Mouse (Mus musculus) kidney, postnatal 14 days (tissue): ENCODE data around the gene Brinp2.

ENCODE experiments used
- DNase-seq: peaks from one replicate; pipeline ENCODE4 v3.0.0; 2022; ENCODE audit warnings: mixed read lengths

Gene Brinp2

DNA sequence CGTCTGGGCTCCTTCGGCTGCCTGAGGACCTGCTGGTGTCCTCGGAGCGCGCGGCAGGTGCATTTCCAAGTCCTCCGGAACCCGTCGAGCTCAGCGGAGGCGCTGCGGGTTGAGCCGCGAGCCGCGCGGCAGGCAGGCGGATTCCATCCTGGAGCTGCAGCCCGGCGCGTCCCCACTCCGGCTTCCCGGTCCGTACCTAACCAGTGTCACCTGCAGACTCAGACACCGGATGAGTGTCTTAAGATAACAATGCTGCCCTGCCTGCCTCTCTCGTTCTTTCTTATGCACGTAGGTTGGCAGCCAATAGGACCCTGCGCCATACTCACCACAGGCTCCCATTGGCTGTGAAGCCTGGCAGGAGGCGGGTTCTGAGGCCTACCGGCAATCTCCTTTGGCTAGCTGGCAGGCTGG, at the start of gene Brinp2:
Gene Brinp2 (minus strand): TSS at position 276 of the 411 bp plus-strand sequence.
- peak; percentile 86 for DNase-seq

DNA sequence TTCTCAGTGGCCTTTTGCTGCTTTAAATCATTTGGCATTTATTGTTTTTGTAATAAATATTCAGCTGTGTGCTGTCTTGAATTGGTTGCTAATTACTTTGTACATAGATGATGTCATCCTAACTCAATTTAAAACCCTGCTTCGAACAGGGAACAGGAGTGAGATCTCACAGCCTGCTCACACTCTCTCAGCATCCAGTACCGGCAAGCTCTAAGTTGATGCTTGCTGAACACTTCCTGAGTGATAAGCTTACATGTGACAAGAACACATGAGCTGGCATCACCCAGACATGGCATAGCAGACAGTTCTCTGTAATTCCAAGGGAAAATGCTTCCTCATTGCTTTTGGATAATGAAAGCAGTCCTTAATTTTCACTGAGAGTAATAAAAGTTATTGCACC, 44.8 kb upstream of the Brinp2 start:
- DNase-seq: no peak

DNA sequence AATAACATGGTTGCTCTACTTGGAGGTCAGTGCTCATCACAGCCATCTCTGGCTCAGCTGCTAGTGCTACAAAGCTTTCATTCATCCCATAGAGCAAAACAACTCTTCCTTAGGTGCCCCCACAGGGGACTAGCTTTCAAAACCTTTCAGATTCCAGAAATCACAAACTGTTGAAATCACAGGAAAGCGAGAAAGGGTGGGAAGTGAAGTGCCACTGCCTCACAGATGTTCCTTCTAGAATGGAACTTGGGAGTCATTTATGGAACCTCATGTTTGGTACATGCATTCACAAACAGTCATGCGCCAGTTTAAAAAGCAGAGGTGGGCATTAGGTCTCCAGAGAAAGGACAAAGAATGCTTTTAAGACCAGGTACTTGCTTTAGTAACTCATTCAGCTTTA, 40.9 kb upstream of the Brinp2 start:
- no peak for DNase-seq

DNA sequence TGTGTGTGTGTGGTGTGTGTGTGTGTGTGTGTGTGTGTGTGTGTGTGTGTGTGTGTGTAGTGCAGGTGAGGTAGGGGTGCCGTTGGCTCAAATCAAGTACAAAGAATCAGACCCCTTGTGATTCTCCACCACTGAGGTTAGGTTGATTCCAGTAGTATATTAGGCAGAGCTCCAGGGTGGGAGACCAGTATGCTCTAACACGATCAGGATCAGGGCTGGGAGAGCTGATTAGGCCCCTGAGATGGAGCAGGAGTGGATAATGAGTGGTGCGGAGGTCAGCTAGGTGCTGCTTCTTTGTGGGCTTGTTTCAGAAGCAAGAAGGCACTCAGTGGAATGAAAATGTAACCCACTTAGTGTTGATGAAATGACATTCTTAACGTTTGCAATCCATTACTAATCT, 34.6 kb upstream of the Brinp2 start:
- DNase-seq: no peak

DNA sequence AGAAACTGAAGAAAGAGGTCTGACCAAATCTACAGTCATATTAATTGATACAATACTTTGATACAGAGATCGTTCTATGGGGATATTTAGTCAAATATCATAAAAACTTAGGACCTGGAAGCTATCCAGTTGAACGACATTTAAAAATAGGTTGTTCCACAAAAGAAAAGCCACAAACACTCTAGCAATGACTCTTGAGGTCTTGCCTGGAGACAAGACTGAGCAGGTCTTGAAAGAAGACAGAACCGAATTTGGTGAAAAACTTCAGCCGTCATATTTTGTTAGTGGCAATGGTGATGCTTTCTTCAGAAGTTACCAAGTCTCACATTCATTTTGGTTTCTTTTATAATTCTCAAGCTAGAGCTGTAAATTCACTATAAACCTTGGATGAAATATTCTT, 32.9 kb upstream of the Brinp2 start:
- no peak for DNase-seq

DNA sequence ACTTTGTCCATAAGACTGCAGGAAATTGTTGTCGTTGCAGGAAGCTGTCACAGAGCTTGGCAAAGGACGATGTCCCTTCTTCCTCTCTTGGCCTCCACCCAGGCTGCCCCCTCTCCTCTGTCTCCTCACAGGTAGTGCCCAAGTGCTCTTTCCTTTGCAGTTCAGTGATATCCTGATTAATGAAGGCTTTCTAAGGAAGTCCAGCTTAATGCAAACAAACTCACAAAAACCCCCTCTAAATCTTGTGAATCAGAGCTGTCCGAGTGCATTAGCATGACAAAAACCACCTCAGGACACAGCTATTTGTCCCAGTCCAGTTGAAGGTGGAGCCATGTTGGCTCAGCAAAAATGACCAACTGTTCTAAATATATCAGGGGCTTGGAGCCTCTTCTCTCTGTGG, 30.7 kb upstream of the Brinp2 start:
- DNase-seq: peak; percentile 19

DNA sequence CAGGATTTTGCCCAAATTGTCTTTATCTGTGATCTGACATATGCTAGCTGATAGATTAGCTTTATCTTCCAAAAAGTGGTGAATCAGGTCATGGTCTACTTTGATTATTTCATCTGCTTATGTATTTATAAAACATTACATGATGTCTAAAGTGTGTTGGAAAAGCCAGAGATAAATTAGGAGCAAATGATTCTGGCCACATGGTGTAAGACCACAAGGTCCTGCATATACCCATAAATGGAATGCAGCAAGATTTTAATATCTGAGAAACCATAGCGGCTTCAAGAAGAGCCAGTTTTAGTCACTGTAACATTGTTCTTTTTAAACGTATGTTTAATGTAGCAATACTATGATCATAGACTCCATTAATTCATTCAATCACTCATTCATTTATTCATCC, 29.2 kb upstream of the Brinp2 start:
- no peak for DNase-seq

DNA sequence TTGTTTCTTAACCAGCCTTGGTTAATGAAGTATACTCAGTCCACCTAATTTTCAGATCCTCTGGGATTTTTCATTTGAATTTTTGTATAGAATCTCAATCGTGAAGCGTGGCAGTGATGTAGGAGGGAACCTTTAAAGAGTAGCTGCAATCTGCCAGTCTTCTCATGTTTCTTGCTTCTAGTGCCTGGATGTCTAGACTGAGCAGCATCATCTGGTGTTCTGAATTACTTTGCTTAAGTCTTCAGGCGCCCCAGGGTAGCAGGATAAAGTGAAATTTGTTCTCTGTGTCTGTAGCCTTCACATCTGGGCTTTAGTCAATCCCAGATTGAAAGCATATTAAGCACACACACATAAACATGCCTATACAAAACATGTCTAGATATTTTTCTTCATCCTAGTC, 27.1 kb upstream of the Brinp2 start:
- no peak for DNase-seq

DNA sequence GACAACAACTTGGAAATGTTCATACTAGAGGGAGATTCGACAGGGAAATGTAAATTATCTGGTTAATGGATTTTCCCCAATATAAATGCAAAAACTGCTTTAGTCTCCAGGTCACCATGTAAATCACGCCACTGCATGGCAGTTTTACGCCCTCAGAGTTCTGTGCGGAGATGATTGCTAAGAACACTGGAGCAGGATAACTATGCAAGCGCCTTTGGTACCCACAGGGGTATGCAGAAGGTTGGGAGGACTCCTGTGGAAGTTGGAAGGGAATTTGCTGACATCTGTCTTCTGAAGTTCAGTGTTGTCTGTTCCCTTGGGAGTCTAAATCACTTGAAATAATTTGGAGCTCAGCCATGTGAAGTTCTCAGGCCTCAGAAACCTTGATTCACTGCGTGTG, 26.2 kb upstream of the Brinp2 start:
- DNase-seq: no peak

DNA sequence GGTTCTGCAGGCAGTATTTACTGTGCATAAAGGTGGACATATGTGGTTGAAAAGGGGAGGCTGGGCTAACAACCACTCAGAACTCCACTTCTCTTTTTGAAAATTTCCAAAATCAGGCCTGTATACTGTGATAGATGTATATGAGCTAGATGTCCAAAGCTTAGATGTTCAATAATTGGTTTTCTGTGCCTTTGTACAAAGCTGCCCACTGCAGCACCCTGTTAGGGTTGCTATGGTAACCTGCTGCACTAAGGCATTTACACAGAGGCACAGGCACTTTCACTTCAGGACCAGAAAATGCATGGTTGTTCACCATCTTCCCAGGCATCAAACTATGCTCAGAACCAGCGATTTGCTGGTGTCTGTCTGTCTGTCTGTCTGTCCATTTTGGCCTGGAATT, 8.3 kb upstream of the Brinp2 start:
- no peak for DNase-seq

DNA sequence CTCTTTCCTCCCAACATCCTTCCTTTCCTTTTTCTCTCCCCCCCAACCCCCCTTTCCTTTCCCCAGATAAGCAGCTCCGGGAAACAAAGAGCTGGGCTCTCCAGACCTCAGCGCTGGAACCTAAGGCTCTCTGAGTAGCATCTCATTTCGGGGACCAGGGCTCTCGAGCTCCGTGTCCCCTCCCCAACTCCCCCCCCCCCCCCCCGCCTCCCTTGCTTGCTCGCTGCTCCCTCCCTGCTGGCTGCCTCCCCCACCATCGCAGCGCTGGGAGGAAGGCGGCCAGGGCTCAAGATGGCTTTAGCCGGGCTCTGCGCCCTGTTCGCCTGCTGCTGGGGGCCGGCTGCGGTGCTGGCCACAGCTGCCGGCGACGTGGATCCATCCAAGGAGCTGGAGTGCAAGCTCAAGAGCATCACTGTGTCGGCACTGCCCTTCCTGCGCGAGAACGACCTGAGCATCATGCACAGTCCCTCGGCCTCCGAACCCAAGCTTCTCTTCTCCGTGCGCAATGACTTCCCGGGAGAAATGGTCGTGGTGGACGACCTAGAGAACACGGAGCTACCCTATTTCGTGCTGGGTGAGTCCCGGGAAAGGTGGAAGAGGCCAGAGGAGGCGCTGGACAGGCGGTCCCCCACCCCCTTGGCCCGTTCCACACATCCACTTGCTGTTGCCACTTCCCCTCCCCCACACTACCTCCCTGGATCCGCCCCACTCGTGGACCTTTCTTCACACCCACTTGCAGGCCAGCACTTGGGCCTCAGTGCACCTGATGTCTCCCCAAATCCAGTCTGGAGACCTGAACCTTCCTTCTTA, 6.4 kb upstream of the Brinp2 start:
- no peak for DNase-seq

DNA sequence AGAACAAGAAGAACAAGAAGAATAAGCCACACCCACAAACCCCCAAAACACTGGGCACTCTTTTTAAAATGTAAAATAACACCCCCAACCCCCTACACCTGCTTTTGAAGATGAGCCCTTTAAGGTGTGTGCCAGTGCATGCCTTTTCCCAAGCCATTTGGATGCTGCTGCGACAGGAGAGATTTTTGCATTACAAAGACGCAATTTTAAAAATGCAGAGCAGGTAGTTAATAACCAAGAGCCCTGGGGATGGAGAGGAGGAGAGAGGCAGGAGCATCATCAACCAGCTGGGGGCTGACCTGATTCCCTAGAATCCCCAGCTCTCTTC, 5.8 kb upstream of the Brinp2 start, which contains the start of gene Astn1:
Gene Astn1 (plus strand): TSS at position 310 of the 328 bp plus-strand sequence.
- no peak for DNase-seq

DNA sequence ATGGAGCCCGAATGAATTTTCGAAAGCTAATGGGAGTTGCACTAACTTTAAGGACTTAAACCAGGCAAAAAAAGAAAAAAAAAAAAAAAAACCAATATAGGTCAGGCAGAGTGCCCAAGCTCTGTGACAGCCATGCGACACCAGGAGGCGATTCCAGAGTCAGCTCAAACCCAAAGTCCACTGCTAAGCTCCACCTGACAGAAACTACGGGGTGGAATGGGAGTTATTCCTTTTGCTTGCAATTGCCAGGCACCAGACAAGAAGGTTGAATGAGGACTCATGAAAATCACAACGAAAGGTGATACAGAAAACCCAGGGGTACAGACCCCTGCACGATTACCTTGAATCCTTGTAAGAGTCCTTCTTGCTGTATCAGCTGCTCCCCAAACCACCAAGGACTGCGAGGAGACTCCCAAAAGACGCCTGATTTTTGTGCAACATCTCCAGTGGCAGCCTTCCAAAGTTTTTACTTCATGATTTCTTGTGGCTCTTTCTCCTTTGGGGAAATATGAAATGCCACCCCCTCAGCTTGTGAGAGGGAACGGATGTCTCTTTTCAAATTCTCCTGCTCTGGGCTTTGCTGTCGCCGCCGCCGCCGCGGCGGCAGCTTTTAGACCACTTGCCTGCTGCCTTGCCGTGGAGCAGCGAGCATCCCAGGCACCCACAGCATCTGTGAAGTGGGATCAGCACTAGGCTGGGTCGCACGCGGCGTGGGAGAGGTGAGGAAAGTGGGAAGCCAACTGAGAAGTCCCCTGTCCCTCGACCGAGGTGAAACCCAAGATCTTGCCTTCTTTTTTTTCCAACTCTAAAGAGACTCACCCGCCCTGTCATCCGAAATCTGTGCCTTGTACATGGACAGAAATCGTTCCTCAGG, 712 bp downstream of the Brinp2 start:
- peak; percentile 12 for DNase-seq

DNA sequence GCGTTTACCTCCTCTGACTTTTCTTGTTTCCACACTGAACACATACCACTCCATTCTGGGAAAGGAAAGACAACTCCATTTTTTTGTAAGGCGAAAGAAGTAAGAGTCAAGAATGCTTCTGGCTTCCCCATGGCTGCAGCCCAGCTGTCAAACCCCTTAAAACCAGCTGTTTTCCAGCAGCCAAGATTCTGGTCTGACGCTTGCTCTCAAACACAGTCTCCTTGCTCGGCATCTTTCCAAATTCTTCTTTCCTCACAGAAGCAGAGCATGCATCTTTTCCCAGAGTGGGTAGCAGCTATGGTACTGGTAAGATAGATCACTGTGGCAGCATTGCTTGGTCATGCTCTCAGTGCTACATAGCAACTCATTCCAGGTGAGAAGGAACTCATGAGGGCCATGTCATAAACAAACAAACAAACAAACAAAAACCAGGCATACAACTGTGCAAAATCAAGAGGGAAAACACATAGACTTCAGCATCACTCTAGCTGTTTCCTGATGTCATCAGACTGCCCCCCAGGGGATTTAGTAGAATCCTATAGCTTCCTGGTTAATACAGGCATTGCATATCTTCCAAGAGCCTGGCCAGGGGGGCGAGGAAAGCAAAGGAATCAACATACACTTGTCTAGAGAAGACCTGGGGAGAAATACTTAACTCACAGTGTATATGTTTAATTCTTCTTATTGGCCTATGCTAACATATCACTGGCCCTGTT, 2.3 kb downstream of the Brinp2 start:
- DNase-seq: no peak

DNA sequence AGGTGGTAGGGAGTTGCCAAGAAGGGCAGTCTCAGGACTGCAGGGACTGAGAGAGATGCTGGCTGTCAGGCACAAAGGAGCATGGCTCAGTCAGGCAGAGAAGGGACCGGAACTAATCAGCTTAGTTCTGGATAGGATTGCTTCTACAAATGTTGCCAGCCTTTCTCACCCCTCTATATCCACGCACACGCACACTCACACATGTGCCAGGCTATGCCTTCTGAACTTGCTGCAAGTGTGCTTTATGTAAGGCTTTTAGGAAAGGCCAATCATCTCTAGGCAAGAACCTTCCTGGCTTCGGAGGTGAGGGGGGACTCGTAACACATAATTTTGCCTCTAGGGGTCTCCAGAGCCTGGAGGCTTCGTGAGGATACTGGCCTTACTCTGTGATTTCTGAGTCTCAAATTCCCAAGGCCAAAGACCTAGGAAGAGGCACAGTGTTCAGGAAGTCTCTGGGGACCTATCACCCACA, 12.8 kb downstream of the Brinp2 start:
- no peak for DNase-seq

DNA sequence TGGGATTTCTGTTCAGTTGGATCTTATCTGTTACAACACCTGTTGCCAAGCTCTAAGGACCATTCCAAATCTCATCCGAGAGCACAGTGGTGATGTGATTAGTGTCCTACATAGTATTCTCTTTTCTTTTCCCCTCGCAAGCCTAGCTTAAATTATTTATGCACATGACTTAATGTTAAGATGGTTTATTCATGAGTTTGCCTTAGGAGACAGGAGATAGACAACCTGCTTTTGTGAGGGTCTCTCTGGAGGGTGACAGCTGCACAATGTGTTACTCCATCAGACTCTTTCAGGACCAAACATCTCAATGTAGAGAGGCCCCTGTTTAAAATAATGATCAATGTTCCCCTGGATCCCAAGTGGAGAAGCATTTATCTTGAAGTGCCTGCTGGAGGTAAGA, 27.3 kb downstream of the Brinp2 start:
- no peak for DNase-seq

DNA sequence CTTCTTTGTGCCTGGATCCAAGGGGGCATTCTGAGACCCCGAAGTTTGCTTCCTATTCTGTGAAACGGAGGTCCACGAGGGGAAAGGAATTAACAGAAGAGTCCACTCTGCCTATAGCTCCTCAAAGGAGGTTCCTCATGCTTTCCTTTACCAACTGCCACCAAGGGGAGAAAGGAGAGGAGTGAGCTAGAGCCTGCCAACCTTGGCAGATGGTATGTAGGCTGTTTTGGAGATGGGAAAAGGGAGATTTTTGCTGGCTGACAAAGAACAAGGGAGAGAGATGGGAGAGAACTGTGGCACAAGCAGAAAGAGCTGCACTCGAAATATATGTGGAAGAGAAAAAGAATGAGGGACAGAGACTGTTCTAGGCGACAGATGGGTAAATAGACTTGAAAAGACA, 28.0 kb downstream of the Brinp2 start:
- no peak for DNase-seq

DNA sequence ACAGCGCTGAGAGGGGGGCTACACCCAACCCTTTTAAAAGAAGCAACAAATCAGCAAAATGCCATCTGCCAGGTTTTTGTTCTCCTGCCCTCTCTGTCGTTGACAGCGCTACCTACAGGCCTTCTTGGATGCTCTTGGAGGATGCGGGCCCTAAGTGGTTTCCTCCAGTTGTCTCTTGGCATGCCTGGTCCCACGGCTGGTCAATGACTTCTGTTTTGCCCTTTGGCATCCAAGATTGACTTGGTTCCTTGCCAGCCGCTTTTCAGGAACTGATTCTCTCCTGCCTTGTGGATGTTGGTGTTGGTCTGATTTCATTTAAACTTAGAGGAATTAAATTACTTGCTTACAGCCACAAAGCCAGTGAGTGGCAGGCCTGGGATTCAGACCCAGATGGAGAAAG, 32.8 kb downstream of the Brinp2 start:
- DNase-seq: no peak

DNA sequence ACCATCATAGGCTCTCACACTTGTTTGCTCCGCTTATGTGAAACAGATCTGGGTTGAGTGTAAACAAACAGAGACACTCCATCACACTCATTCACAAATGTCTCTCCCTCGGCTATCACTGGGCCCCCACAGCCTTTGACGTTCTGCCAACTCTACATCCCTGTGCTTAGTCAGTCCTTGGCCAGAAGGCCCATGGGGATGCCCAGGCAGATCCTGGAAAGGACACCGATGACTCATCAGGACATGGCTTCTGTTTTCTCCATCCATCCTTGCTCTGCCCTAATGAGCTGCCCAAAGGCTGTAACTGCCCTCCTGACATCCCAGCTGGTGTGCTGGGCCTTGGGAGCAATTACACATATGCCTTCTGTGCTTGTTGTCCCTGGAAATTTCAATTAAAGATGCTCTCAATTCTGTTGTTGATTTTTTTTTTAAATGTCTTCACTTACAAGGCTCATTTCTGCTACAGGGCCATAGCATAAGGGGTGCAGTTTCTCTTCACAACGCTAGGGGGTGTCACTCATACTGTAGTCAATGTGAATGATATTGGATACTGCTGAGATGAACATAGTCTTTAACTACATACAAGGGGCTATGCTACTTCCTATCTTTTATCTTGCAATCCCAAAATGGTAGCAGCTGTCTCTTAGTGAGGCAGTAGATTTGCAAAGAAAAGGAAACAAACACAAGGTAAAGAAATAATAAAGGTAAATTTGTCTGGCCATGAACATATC, 45.5 kb downstream of the Brinp2 start:
- DNase-seq: no peak

DNA sequence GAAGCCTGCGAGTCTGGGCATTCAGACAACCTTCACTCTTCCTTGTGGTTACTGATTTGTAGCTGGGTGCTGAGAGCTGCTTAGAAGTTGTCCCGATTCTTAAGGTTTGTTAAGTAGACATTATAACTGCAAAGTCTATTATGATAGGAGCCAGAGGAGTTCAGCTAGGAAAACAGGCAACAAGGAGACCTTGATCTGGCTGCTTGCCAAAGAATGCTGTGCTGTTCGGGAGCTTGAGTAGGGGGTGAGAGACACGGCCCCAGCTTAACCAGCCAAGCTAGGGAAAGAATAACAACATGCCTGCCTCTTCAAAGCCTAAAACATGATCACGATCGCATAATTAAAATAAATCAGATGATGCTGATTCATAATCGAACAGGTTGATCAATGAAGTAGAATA, 59.1 kb downstream of the Brinp2 start:
- no peak for DNase-seq

DNA sequence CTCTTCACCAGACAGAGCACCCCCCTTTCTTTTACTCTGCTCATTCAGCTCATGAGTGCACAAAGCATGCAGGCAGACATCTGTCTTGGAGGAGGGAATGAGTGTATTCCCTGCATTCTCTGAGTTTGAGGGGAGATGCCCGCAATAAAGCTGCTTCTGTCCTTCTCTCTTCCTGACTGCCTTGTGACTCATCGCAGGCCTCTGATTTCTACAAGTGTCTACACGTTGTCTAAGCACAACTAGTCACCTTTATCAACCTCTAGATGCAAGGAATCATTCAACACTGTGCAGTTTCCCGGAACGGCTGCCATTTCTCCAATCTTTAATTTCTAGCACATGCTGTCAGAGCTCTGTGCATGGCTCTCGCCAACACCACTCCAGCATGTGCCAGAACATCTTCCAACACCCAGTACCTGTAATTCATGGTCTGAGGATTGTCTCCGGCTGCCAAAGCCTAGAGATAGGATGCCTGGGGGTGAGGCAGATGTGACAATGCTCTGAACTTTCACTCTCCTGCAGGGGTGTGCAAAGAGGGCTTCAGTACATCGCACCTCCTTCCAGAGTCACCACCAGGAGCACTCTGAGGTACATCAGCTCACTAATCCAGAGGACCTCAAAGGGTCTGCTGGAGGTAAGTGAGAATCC, 59.7 kb downstream of the Brinp2 start:
- no peak for DNase-seq

DNA sequence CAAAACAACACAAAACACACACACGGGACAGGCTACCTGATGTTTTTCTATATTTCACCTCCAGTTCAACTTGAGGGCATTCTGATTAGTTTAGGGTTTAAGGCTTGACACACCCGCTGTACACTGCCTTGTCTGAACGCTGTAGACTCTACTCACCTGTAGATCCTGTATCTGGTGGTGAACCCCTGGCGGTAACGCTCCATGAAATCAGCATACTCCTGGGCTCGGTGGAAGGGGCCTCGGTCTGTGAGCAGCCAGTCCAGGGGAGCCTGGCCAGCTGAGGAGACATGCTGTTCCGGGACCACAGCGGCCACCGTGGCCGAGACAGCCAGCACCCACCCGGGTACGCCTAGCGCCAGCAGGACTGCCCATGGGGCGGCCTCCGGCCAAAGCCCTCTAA, 60.9 kb downstream of the Brinp2 start:
- no peak for DNase-seq
